Mouse (Mus musculus): ENCODE measurements around the gene Tmc8. TPM values are rescaled to one million over a fixed set of nuclear protein-coding genes. Genes with fewer than 3 reads are reported as not detected.

Tmc8 gene
- total and polyA plus RNA-seq, 2 experiments from 2014 or later = 0.33 to 0.79 TPM

DNA sequence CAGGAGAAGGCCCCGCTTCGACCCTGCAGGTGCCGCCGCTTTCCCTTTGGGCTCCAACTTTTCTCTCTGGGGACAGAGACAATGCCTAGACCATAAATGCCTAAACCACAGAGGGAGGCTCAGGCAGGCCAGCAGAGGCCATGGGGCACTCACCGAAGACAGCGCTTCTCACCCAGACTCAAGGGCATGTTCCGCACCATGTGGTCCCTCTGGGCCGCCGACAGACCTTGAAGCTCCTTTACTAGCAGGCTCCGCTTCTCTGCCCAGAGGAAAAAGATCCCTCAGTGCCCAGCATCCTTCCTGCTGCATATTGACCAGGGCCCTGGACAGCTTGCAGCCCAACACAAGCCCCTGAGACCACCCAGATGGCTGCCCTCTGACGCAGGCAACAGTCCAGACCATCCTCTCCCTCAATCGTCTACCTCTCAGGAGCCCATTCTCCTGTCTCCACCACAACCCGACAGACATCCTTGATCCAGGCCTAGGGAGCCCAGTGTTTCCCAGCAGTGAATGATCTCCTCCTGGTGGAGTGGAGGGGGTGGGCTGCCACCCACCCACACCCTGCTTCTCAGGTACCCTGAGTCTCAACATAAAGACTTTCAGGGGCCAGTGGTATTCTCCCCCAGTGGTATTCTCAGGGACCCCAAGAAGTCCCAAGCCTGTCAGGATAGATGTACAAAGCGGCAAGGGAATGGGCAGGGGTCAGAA is 5.6 kb upstream of the Tmc8 start:
- no peak for TF ChIP-seq CTCF (IDR thresholded peaks at IDR 0.05)
- Histone ChIP-seq H3K4me3 (ENCODE audit: low read depth, low read length) (no peak overlapping the region), H3K27ac (ENCODE audit: low read depth, low read length) (no peak overlapping the region), H3K9me3 (ENCODE audit: low read length) (no peaks in the 10 kb centered on the region), H3K9ac (replicated peaks; ENCODE audit: low read length, poor library complexity, severe bottlenecking) (no peak overlapping the region), H3K36me3 (ENCODE audit: insufficient read depth, low read length) (no peaks in the 10 kb centered on the region), H3K4me2 (ENCODE audit: low read depth, low read length, poor library complexity, severe bottlenecking) (no peak overlapping the region), H3K4me1 (ENCODE audit: insufficient read depth, low read length) (no peaks in the 10 kb centered on the region; the same call in 1 of the 2 replicates), H3K27me3 (ENCODE audit: insufficient read depth, low read length) (peaks cover 14% of the 10 kb centered on the region)
- DNase-seq (ENCODE audit: low spot score) = no peak
- ATAC-seq (ENCODE audit: low FRiP score) = no peak
- 87% methylated on average over 14 of the region's 14 CpGs for WGBS

GRCm38 (mm10) chr11:117777111-117777510 is 4.8 kb upstream of the Tmc8 start:
- WGBS = 79% methylated on average over 5 of the region's 5 CpGs

DNA sequence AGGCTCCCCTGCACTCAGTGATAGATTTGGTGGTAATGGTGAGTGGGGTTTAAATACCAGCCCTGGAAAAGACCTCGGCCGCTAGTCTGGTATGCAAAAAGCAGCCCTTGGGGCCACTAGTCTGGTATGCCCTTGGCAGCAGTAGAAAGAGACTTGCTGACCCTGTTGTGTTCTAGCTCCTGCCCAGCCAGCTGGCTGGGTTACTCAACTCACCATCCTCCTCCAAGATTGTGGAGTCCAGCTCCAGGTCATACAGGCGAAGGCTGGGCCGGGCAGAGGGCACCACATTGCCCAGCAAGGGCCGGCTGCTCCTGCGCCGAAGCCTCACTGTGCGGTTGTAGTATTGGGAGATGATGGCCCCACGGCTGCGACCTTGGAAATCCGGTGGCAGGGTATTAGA is 3.8 kb upstream of the Tmc8 start:
- no peaks in the 10 kb centered on the region for H3K36me3 ChIP-seq (ENCODE audit: insufficient read depth, low read length)
- H3K9me3 ChIP-seq (ENCODE audit: low read length) = no peaks in the 10 kb centered on the region
- no peak for TF ChIP-seq CTCF (IDR thresholded peaks at IDR 0.05)
- H3K27me3 ChIP-seq (ENCODE audit: insufficient read depth, low read length) = peaks cover 24% of the 10 kb centered on the region
- 91% methylated on average over 11 of the region's 11 CpGs for WGBS
- H3K27ac ChIP-seq (ENCODE audit: low read depth, low read length) = no peak overlapping the region
- H3K4me1 ChIP-seq (ENCODE audit: insufficient read depth, low read length) = no peaks in the 10 kb centered on the region; the same call in 1 of the 2 replicates
- H3K4me3 ChIP-seq (ENCODE audit: low read depth, low read length) = no peak overlapping the region
- DNase-seq (ENCODE audit: low spot score) (no peak), ATAC-seq (ENCODE audit: low FRiP score) (no peak)
- no peak overlapping the region for H3K9ac ChIP-seq (replicated peaks; ENCODE audit: low read length, poor library complexity, severe bottlenecking)
- H3K4me2 ChIP-seq (ENCODE audit: low read depth, low read length, poor library complexity, severe bottlenecking) = no peak overlapping the region

More at GRCm38 (mm10) chr11:117777111-117777510, 4.8 kb upstream of the Tmc8 start:
- Histone ChIP-seq H3K4me3 (ENCODE audit: low read depth, low read length) (no peak overlapping the region), H3K27ac (ENCODE audit: low read depth, low read length) (no peak overlapping the region), H3K36me3 (ENCODE audit: insufficient read depth, low read length) (no peaks in the 10 kb centered on the region), H3K9ac (replicated peaks; ENCODE audit: low read length, poor library complexity, severe bottlenecking) (no peak overlapping the region), H3K4me2 (ENCODE audit: low read depth, low read length, poor library complexity, severe bottlenecking) (no peak overlapping the region), H3K9me3 (ENCODE audit: low read length) (no peaks in the 10 kb centered on the region), H3K4me1 (ENCODE audit: insufficient read depth, low read length) (no peaks in the 10 kb centered on the region; the same call in 1 of the 2 replicates), H3K27me3 (ENCODE audit: insufficient read depth, low read length) (peaks cover 23% of the 10 kb centered on the region)
- ATAC-seq (ENCODE audit: low FRiP score) (no peak), DNase-seq (ENCODE audit: low spot score) (no peak)
- no peak for TF ChIP-seq CTCF (IDR thresholded peaks at IDR 0.05)

- H3K27ac ChIP-seq (ENCODE audit: low read depth, low read length) = peak overlapping the region; percentile 57
- no peak overlapping the region; the same call in 1 of the 2 replicates for H3K4me2 ChIP-seq (ENCODE audit: low read depth, low read length, poor library complexity, severe bottlenecking)
- no peaks in the 10 kb centered on the region for H3K36me3 ChIP-seq (ENCODE audit: insufficient read depth, low read length)
- H3K27me3 ChIP-seq (ENCODE audit: insufficient read depth, low read length) = peaks cover 26% of the 10 kb centered on the region
- ATAC-seq (ENCODE audit: low FRiP score) (no peak), DNase-seq (ENCODE audit: low spot score) (no peak)
- H3K4me3 ChIP-seq (ENCODE audit: low read depth, low read length) = no peak overlapping the region
- H3K4me1 ChIP-seq (ENCODE audit: insufficient read depth, low read length) = no peaks in the 10 kb centered on the region; the same call in 1 of the 2 replicates
- H3K9ac ChIP-seq (replicated peaks; ENCODE audit: low read length, poor library complexity, severe bottlenecking) = no peak overlapping the region
- 77% methylated on average over 12 of the region's 12 CpGs for WGBS
- no peak for TF ChIP-seq CTCF (IDR thresholded peaks at IDR 0.05)
- H3K9me3 ChIP-seq (ENCODE audit: low read length) = no peaks in the 10 kb centered on the region
Measured at GRCm38 (mm10) chr11:117778851-117779433, 2.9 kb upstream of the Tmc8 start.

GRCm38 (mm10) chr11:117779434-117780198 is 2.3 kb upstream of the Tmc8 start:
- 12% methylated on average over 38 of the region's 38 CpGs for WGBS
- peak; percentile 71 for DNase-seq (ENCODE audit: low spot score)

More at GRCm38 (mm10) chr11:117779434-117780198, 2.3 kb upstream of the Tmc8 start:
- peak overlapping the region; percentile 57 for H3K27ac ChIP-seq (ENCODE audit: low read depth, low read length)
- peak; percentile 48; the same call in 1 of the 2 replicates for ATAC-seq (ENCODE audit: low FRiP score)
- TF ChIP-seq CTCF (IDR thresholded peaks at IDR 0.05) = no peak
- peaks cover 28% of the 10 kb centered on the region for H3K27me3 ChIP-seq (ENCODE audit: insufficient read depth, low read length)
- peak overlapping the region; percentile 44 for H3K4me2 ChIP-seq (ENCODE audit: low read depth, low read length, poor library complexity, severe bottlenecking)
- H3K9ac ChIP-seq (replicated peaks; ENCODE audit: low read length, poor library complexity, severe bottlenecking) = no peak overlapping the region
- H3K9me3 ChIP-seq (ENCODE audit: low read length) = no peaks in the 10 kb centered on the region
- no peaks in the 10 kb centered on the region for H3K36me3 ChIP-seq (ENCODE audit: insufficient read depth, low read length)
- H3K4me1 ChIP-seq (ENCODE audit: insufficient read depth, low read length) = no peaks in the 10 kb centered on the region; the same call in 1 of the 2 replicates
- peak overlapping the region; percentile 23 for H3K4me3 ChIP-seq (ENCODE audit: low read depth, low read length)

All from midbrain, postnatal 0 days (tissue).